In the genomic region with DNA sequence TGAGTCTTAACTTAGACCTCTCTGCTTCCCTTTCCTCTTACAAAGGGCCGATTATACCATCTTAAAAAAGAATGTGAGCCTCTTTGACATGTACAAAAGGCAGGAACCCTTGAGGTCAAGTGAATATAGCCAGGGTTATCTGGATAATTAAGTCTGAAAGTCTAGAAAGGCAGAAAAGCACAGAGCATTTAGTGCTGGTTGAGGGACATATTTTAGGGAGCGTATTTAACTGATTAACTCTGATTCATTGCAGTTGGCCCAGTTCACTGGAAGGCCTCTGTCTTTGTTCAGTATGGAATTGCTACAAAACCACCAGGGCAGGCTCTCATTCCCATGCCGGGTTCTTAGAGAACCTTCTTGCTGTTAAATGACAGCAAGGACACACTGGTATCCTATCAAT, we compare ENCODE assay signal across 16 mouse cellular contexts. TPM values are rescaled to one million over a fixed set of nuclear protein-coding genes. Genes with fewer than 3 reads are reported as not detected.
A peak's percentile ranks its signal among the peaks of the same experiment; 100 is the strongest.
DNase-seq lines count a peak whose midpoint lies in the region; ATAC-seq and TF ChIP-seq lines count a peak whose summit lies in the region.
"Had no signal": no experiment of that assay in that cellular context is flagged by ENCODE, and none has a peak within 500 bp of the region (broad histone marks: within the 10 kb centered on the region; RNA-seq: fewer than 3 reads in every experiment).

No protein-coding gene starts in this region.

- H3K36me3 ChIP-seq in heart, embryonic 10.5 days, result 0 out of 2 replicates have a peak, but pooled peaks cover 3% of the 10 kb centered on the region
- no peaks in the 10 kb centered on the region for H3K36me3 ChIP-seq in lung, embryonic 14.5 days (ENCODE audit: insufficient read depth)
- H3K36me3 ChIP-seq in limb, embryonic 14.5 days (ENCODE audit: control insufficient read depth, insufficient read depth, low read length), result no peaks in the 10 kb centered on the region
- H3K36me3 ChIP-seq: intestine, embryonic 15.5 days; midbrain, embryonic 12.5 days had no signal

- H3K9ac ChIP-seq in lung, embryonic 14.5 days, result no peak overlapping the region
- H3K9ac ChIP-seq in limb, embryonic 14.5 days (ENCODE audit: low read depth, low read length, severe bottlenecking), result no peak overlapping the region
- H3K9ac ChIP-seq: intestine, embryonic 15.5 days; midbrain, embryonic 12.5 days had no signal

- peak overlapping the region; percentile 83 for H3K27ac ChIP-seq in heart, embryonic 10.5 days
- H3K27ac ChIP-seq in lung, embryonic 14.5 days (ENCODE audit: low read depth), result peak overlapping the region; percentile 52
- H3K27ac ChIP-seq in limb, embryonic 14.5 days (replicated peaks; ENCODE audit: low read depth, low read length), result no peak overlapping the region
- H3K27ac ChIP-seq: intestine, embryonic 15.5 days; midbrain, embryonic 12.5 days had no signal

- 22% methylated on average over 3 of the region's 3 CpGs for WGBS in heart, embryonic 10.5 days
- WGBS in lung, embryonic 14.5 days, result 41% methylated on average over 3 of the region's 3 CpGs
- whole genome bisulfite sequencing in limb, embryonic 14.5 days, result 22% methylated on average over 3 of the region's 3 CpGs

- H3K4me2 ChIP-seq in lung, embryonic 14.5 days, result no peak overlapping the region
- H3K4me2 ChIP-seq in limb, embryonic 14.5 days (replicated peaks; ENCODE audit: low read depth, low read length, severe bottlenecking), result no peak overlapping the region
- H3K4me2 ChIP-seq: intestine, embryonic 15.5 days; liver, embryonic 11.5 days; midbrain, embryonic 12.5 days had no signal

- no peak for TF ChIP-seq POLR2A in limb, embryonic 14.5 days (IDR thresholded peaks at IDR 0.05; ENCODE audit: borderline replicate concordance, extremely low read depth, insufficient read depth, insufficient read length)

- H3K4me3 ChIP-seq in heart, embryonic 10.5 days, result no peak overlapping the region
- H3K4me3 ChIP-seq in lung, embryonic 14.5 days (ENCODE audit: low read depth, low read length), result no peak overlapping the region
- H3K4me3 ChIP-seq in limb, embryonic 14.5 days (replicated peaks; ENCODE audit: low read length), result no peak overlapping the region
- H3K4me3 ChIP-seq: intestine, embryonic 15.5 days; midbrain, embryonic 12.5 days had no signal

- H3K27me3 ChIP-seq in heart, embryonic 10.5 days (ENCODE audit: insufficient read depth, poor library complexity, severe bottlenecking), result no peaks in the 10 kb centered on the region
- no peaks in the 10 kb centered on the region for H3K27me3 ChIP-seq in lung, embryonic 14.5 days (ENCODE audit: insufficient read depth, low read length)
- H3K27me3 ChIP-seq in limb, embryonic 14.5 days (ENCODE audit: control insufficient read depth, insufficient read depth, low read length), result no peaks in the 10 kb centered on the region
- H3K27me3 ChIP-seq: intestine, embryonic 15.5 days; midbrain, embryonic 12.5 days had no signal

- no peak for TF ChIP-seq CTCF in lung, embryonic 14.5 days (IDR thresholded peaks at IDR 0.05; ENCODE audit: low read depth)

- no peak for DNase-seq in heart, embryonic 10.5 days (ENCODE audit: low spot score)
- no peak for DNase-seq in heart, postnatal 4 days
- no peak for DNase-seq in lung, embryonic 14.5 days
- DNase-seq in lung, postnatal 36 days, result no peak
- DNase-seq in embryo, embryonic 11.5 days (ENCODE audit: low read depth, low spot score), result peak; percentile 9
- peak; percentile 50 for DNase-seq in limb, embryonic 14.5 days (ENCODE audit: low spot score)
- DNase-seq in right cerebral cortex, postnatal 4 days, result no peak
- DNase-seq in adrenal gland, postnatal 36 days, result no peak
- DNase-seq: adrenal gland, postnatal 14 days; cerebellum, postnatal 25 days; heart, postnatal 36 days; thymus, postnatal 25 days had no signal

- no peaks in the 10 kb centered on the region for H3K9me3 ChIP-seq in heart, embryonic 10.5 days
- H3K9me3 ChIP-seq in lung, embryonic 14.5 days (ENCODE audit: low read depth, low read length), result no peaks in the 10 kb centered on the region
- H3K9me3 ChIP-seq in limb, embryonic 14.5 days (ENCODE audit: control insufficient read depth, low read length), result no peaks in the 10 kb centered on the region
- H3K9me3 ChIP-seq: intestine, embryonic 15.5 days; midbrain, embryonic 12.5 days had no signal

- no peak for ATAC-seq in lung, embryonic 14.5 days (ENCODE audit: insufficient read depth)
- ATAC-seq in limb, embryonic 14.5 days (ENCODE audit: low FRiP score, low read depth), result no peak
- ATAC-seq: intestine, embryonic 15.5 days; lung, postnatal 0 days had no signal

- peaks cover 47% of the 10 kb centered on the region for H3K4me1 ChIP-seq in heart, embryonic 10.5 days
- 0 out of 2 replicates have a peak, but pooled peaks cover 3% of the 10 kb centered on the region for H3K4me1 ChIP-seq in lung, embryonic 14.5 days (ENCODE audit: insufficient read depth)
- peaks cover 14% of the 10 kb centered on the region for H3K4me1 ChIP-seq in limb, embryonic 14.5 days (ENCODE audit: control insufficient read depth, insufficient read depth, low read length)
- H3K4me1 ChIP-seq: intestine, embryonic 15.5 days had no signal

RNA-seq across cellular contexts. Expression of gene Ppp1r9a, which starts 36.2 kb away (rescaled TPM):
- polyA plus RNA-seq in heart, embryonic 10.5 days (2016; fragmentation: Nextera tagmentation; extraction: Ambion mirVana), result 19.3 and 21.4 TPM in 2 replicates
- 10 to 100 TPM; 26.9 to 30.9 TPM for total RNA-seq in heart, postnatal 4 days (2021)
- polyA plus RNA-seq in lung, embryonic 14.5 days (2014; fragmentation: Nextera tagmentation; extraction: Ambion mirVana), result 22.5 and 25.2 TPM in 2 replicates
- 33.8 and 33.9 TPM in 2 replicates for polyA plus RNA-seq in limb, embryonic 14.5 days (2012; rRNA removed)
- 18.9 and 23.2 TPM in 2 replicates for polyA plus RNA-seq in limb, embryonic 14.5 days (2014; fragmentation: Nextera tagmentation; extraction: Ambion mirVana)
- 10 to 100 TPM; 42.2 to 45.8 TPM for total RNA-seq in adrenal gland, postnatal 36 days (2021)

Comparison
In these comparisons a context has a peak if more than half of its experiments do, and no peak if none do; other contexts are left out.
1. DNase-seq: peak in embryo, embryonic 11.5 days (single experiment) and limb, embryonic 14.5 days (single experiment); none in heart, embryonic 10.5 days (single experiment), heart, postnatal 4 days (single experiment), lung, embryonic 14.5 days (single experiment), lung, postnatal 36 days (single experiment), right cerebral cortex, postnatal 4 days (single experiment) and adrenal gland, postnatal 36 days (0 of 2).